Mouse (Mus musculus) gastrocnemius, adult 8-10 months (tissue): ENCODE data around the gene Zfp54. TPM values are rescaled to one million over a fixed set of nuclear protein-coding genes. Genes with fewer than 3 reads are reported as not detected.

Experiments used
- total RNA-seq, 4 experiments: library from RNA; stranded (reverse); gene quantifications; 2 replicates each; pipeline ENCODE4 v1.2.4; 2022

Gene Zfp54
- total RNA-seq, 4 experiments from 2014 or later: 0.77 to 1.9 (median 1.1) TPM

Other genes starting within 250 kb of the Zfp54 start
- gene Vmn1r234, start 197.1 kb upstream of the Zfp54 start, total RNA-seq: not detected
- gene Vmn1r235, start 166.8 kb upstream of the Zfp54 start, total RNA-seq: not detected
- not detected for gene Vmn1r236, start 140.3 kb upstream of the Zfp54 start, total RNA-seq
- gene Vmn1r237, start 111.4 kb upstream of the Zfp54 start, total RNA-seq: not detected
- gene Zfp677, start 39.5 kb upstream of the Zfp54 start, total RNA-seq: 1 to 10 TPM in 1 of 4 experiments, under 1 TPM in 3; 0.80 to 1.5 (median 0.87) TPM
- gene Zfp51, start 27.1 kb downstream of the Zfp54 start, total RNA-seq: 10 to 100 TPM; 10.5 to 11.7 (median 10.9) TPM
- gene Zfp53, start 65.8 kb downstream of the Zfp54 start, total RNA-seq: 1 to 10 TPM; 1.3 to 1.8 (median 1.5) TPM
- gene Zfp52, start 112.3 kb downstream of the Zfp54 start, total RNA-seq: 10 to 100 TPM in 1 of 4 experiments, 1 to 10 TPM in 3; 6.9 to 11.4 (median 8.5) TPM
- 1 to 10 TPM in 3 of 4 experiments, under 1 TPM in 1; 0.97 to 1.9 (median 1.6) TPM for gene Zfp948, start 143.8 kb downstream of the Zfp54 start, total RNA-seq
- gene Zfp983, start 227.4 kb downstream of the Zfp54 start, total RNA-seq: 1 to 10 TPM in 3 of 4 experiments, under 1 TPM in 1; 0.88 to 1.5 (median 1.4) TPM